Mouse (Mus musculus): Measurements from ENCODE around the gene 4930453N24Rik.

- no peak for TF ChIP-seq CTCF (IDR thresholded peaks at IDR 0.05; ENCODE audit: control insufficient read depth, insufficient read depth, insufficient read length)
- no peak for TF ChIP-seq MYOG (IDR thresholded peaks at IDR 0.05; ENCODE audit: control insufficient read depth, extremely low read depth, insufficient read length)
- TF ChIP-seq MYOD1 (IDR thresholded peaks at IDR 0.05; ENCODE audit: control insufficient read depth, insufficient read length, low read depth) = no peak
- no peak for TF ChIP-seq MAX (IDR thresholded peaks at IDR 0.05)
- TF ChIP-seq USF1 (IDR thresholded peaks at IDR 0.05; ENCODE audit: low read depth) = no peak
- no peak for TF ChIP-seq CEBPB (IDR thresholded peaks at IDR 0.05; ENCODE audit: low read depth)
These were observed 29.4 kb upstream of the 4930453N24Rik start for GRCm38 (mm10) chr16:64800393-64800792.
